Mouse (Mus musculus) CH12.LX (cell line): ENCODE data around the gene Ackr2. TPM values are rescaled to one million over a fixed set of nuclear protein-coding genes. Genes with fewer than 3 reads are reported as not detected.
A peak's percentile ranks its signal among the peaks of the same experiment; 100 is the strongest.

ENCODE experiments used
- DNase-seq: peaks from one replicate; pipeline ENCODE4 v3.0.0-alpha.2; 2013; ENCODE audit errors: extremely low read depth
- H3K27ac ChIP-seq: 2 replicates; pipeline ENCODE4 v1.5.1; 2012; ENCODE audit warnings: low read depth, mild to moderate bottlenecking, control low read depth, moderate library complexity; ENCODE audit not compliant: insufficient read depth
- H3K27me3 ChIP-seq: replicated peaks from 2 replicates; pipeline ENCODE3; 2012; ENCODE audit warnings: inconsistent platforms
- H3K36me3 ChIP-seq, 2 experiments: replicated peaks in 1 of 2; 2 replicates each; pipeline versions ENCODE3 to v1.6.1; 2012; ENCODE audit warnings: inconsistent platforms in 1 of 2, low read length in 1 of 2, mild to moderate bottlenecking in 1 of 2, mixed read lengths in 1 of 2, moderate library complexity in 1 of 2; ENCODE audit not compliant: control insufficient read depth in 1 of 2, insufficient read depth in 1 of 2
- H3K4me1 ChIP-seq, 2 experiments: 2 replicates each; pipeline ENCODE4 v1.6.1; 2012; ENCODE audit warnings: inconsistent platforms in 1 of 2, moderate library complexity in 1 of 2; ENCODE audit not compliant: insufficient read depth in 2 of 2, control insufficient read depth in 1 of 2
- H3K4me2 ChIP-seq: 2 replicates; pipeline ENCODE4 v1.6.1; 2012; ENCODE audit warnings: low read depth, mild to moderate bottlenecking, control low read depth; ENCODE audit not compliant: poor library complexity, insufficient read depth, severe bottlenecking
- H3K4me3 ChIP-seq, 3 experiments: fragments of 150-350 bp in 1 of 3; sonication (generic) in 1 of 3; replicated peaks in 1 of 3; 2 replicates each; pipeline versions ENCODE3 to v1.5.1; 2011 to 2012; ENCODE audit warnings: low read depth in 2 of 3, low read length in 2 of 3, mild to moderate bottlenecking in 2 of 3, moderate library complexity in 2 of 3, control low read depth in 1 of 3, improper control_type of control experiment in 1 of 3, inconsistent platforms in 1 of 3, mixed read lengths in 1 of 3; ENCODE audit not compliant: poor library complexity in 1 of 3
- H3K79me2 ChIP-seq: replicated peaks from 2 replicates; pipeline ENCODE4 v1.6.1; 2012; ENCODE audit warnings: mild to moderate bottlenecking, moderate library complexity; ENCODE audit not compliant: control insufficient read depth, poor library complexity, insufficient read depth, severe bottlenecking; ENCODE audit errors: extremely low read depth
- H3K9ac ChIP-seq: 2 replicates; pipeline ENCODE4 v1.6.1; 2012; ENCODE audit warnings: low read depth, mild to moderate bottlenecking, control low read depth, moderate library complexity; ENCODE audit not compliant: insufficient read depth
- H3K9me3 ChIP-seq: replicated peaks from 2 replicates; pipeline ENCODE3; 2012; ENCODE audit warnings: low read length, inconsistent platforms, mixed read lengths
- CTCF ChIP-seq, 2 experiments: IDR thresholded peaks in 1 of 2; conservative IDR thresholded peaks in 1 of 2; 2 replicates each; pipeline ENCODE4 v1.5.1; 2011 to 2012; ENCODE audit warnings: low read depth in 2 of 2, low read length in 2 of 2, improper control_type of control experiment in 1 of 2, inconsistent platforms in 1 of 2, mild to moderate bottlenecking in 1 of 2, moderate library complexity in 1 of 2
- E2F4 ChIP-seq: IDR thresholded peaks from 2 replicates; pipeline ENCODE4 v1.6.1; 2011; ENCODE audit warnings: low read depth, low read length, improper control_type of control experiment; ENCODE audit not compliant: insufficient replicate concordance
- ELF1 ChIP-seq: IDR thresholded peaks from 2 replicates; pipeline ENCODE4 v1.6.1; 2014; ENCODE audit warnings: low read depth, mild to moderate bottlenecking, inconsistent platforms, low read length, improper control_type of control experiment
- EP300 ChIP-seq: IDR thresholded peaks from 2 replicates; pipeline ENCODE4 v1.6.1; 2011; ENCODE audit warnings: low read length, improper control_type of control experiment
- ETS1 ChIP-seq: conservative IDR thresholded peaks from 2 replicates; pipeline ENCODE4 v1.6.1; 2012; ENCODE audit warnings: low read depth, mild to moderate bottlenecking, inconsistent platforms, low read length, improper control_type of control experiment, moderate library complexity
- IRF4 ChIP-seq: IDR thresholded peaks from 2 replicates; pipeline ENCODE4 v1.6.1; 2014; ENCODE audit warnings: low read depth, mild to moderate bottlenecking, inconsistent platforms, low read length, improper control_type of control experiment
- JUN ChIP-seq: IDR thresholded peaks from 2 replicates; pipeline ENCODE4 v1.6.1; 2011; ENCODE audit warnings: low read depth, mild to moderate bottlenecking, low read length, improper control_type of control experiment, moderate library complexity; ENCODE audit not compliant: insufficient read depth
- JUND ChIP-seq: conservative IDR thresholded peaks from 2 replicates; pipeline ENCODE4 v1.6.1; 2011; ENCODE audit warnings: low read depth, low read length, improper control_type of control experiment
- KAT2A ChIP-seq: IDR thresholded peaks from 2 replicates; pipeline ENCODE4 v1.6.1; 2012; ENCODE audit warnings: low read length, improper control_type of control experiment, inconsistent platforms; ENCODE audit not compliant: insufficient replicate concordance
- MAFK ChIP-seq: IDR thresholded peaks from 2 replicates; pipeline ENCODE4 v1.6.1; 2011; ENCODE audit warnings: low read length, improper control_type of control experiment; ENCODE audit not compliant: insufficient replicate concordance
- MAX ChIP-seq: IDR thresholded peaks from 2 replicates; pipeline ENCODE4 v1.6.1; 2011; ENCODE audit warnings: low read length, improper control_type of control experiment
- MAZ ChIP-seq: IDR thresholded peaks from 2 replicates; pipeline ENCODE4 v1.6.1; 2012; ENCODE audit warnings: low read depth, mild to moderate bottlenecking, inconsistent platforms, low read length, improper control_type of control experiment, moderate library complexity
- MEF2A ChIP-seq: IDR thresholded peaks from 2 replicates; pipeline ENCODE4 v1.6.1; 2014; ENCODE audit warnings: low read depth, mild to moderate bottlenecking, inconsistent platforms, low read length, improper control_type of control experiment, borderline replicate concordance
- MXI1 ChIP-seq: IDR thresholded peaks from 2 replicates; pipeline ENCODE4 v1.6.1; 2011; ENCODE audit warnings: mild to moderate bottlenecking, low read depth, low read length, improper control_type of control experiment
- MYC ChIP-seq: IDR thresholded peaks from 2 replicates; pipeline ENCODE4 v1.6.1; 2011; ENCODE audit warnings: low read depth, mild to moderate bottlenecking, improper control_type of control experiment, low read length
- NELFE ChIP-seq: IDR thresholded peaks from 2 replicates; pipeline ENCODE4 v1.6.1; 2011; ENCODE audit warnings: low read depth, low read length, improper control_type of control experiment
- NRF1 ChIP-seq: IDR thresholded peaks from 2 replicates; pipeline ENCODE4 v1.6.1; 2014; ENCODE audit warnings: low read depth, mild to moderate bottlenecking, inconsistent platforms, low read length, improper control_type of control experiment, moderate library complexity
- PAX5 ChIP-seq: IDR thresholded peaks from 2 replicates; pipeline ENCODE4 v1.6.1; 2012; ENCODE audit warnings: low read length, inconsistent platforms, mixed read lengths
- POLR2AphosphoS2 ChIP-seq: IDR thresholded peaks from 2 replicates; pipeline ENCODE4 v1.6.1; 2011; ENCODE audit warnings: low read depth, low read length, improper control_type of control experiment
- RCOR1 ChIP-seq: conservative IDR thresholded peaks from 2 replicates; pipeline ENCODE4 v1.6.1; 2012; ENCODE audit warnings: low read depth, mild to moderate bottlenecking, inconsistent platforms, low read length, improper control_type of control experiment
- SIN3A ChIP-seq: IDR thresholded peaks from 2 replicates; pipeline ENCODE4 v1.6.1; 2012; ENCODE audit warnings: low read length, improper control_type of control experiment, inconsistent platforms
- TBP ChIP-seq: conservative IDR thresholded peaks from 2 replicates; pipeline ENCODE4 v1.6.1; 2011; ENCODE audit warnings: low read depth, low read length, improper control_type of control experiment
- TCF12 ChIP-seq: IDR thresholded peaks from 2 replicates; pipeline ENCODE4 v1.6.1; 2014; ENCODE audit warnings: low read depth, mild to moderate bottlenecking, inconsistent platforms, low read length, improper control_type of control experiment
- UBTF ChIP-seq: IDR thresholded peaks from 2 replicates; pipeline ENCODE4 v1.6.1; 2012; ENCODE audit warnings: low read depth, mild to moderate bottlenecking, inconsistent platforms, low read length, improper control_type of control experiment, moderate library complexity
- USF1 ChIP-seq: IDR thresholded peaks from 2 replicates; pipeline ENCODE4 v1.6.1; 2014; ENCODE audit warnings: low read depth, mild to moderate bottlenecking, inconsistent platforms, low read length, improper control_type of control experiment
- USF2 ChIP-seq: conservative IDR thresholded peaks from 2 replicates; pipeline ENCODE4 v1.6.1; 2011; ENCODE audit warnings: low read depth, low read length, improper control_type of control experiment
- ZC3H11A ChIP-seq: IDR thresholded peaks from 2 replicates; pipeline ENCODE4 v1.6.1; 2012; ENCODE audit warnings: low read depth, mild to moderate bottlenecking, inconsistent platforms, low read length, improper control_type of control experiment
- ZMIZ1 ChIP-seq: IDR thresholded peaks from 2 replicates; pipeline ENCODE4 v1.6.1; 2012; ENCODE audit warnings: low read depth, mild to moderate bottlenecking, inconsistent platforms, low read length, improper control_type of control experiment
- ZNF384 ChIP-seq: IDR thresholded peaks from 2 replicates; pipeline ENCODE4 v1.6.1; 2012; ENCODE audit warnings: low read depth, low read length, improper control_type of control experiment, inconsistent platforms
- dilution Hi-C: fragments of 300-500 bp; cut with MboI; formaldehyde crosslinking; loops from 2 replicates; pipeline ENCODE4 v1.14.3; 2020; ENCODE audit warnings: low sequenced_read_pairs; ENCODE audit not compliant: extremely low pct_unique_long_range_greater_than_20kb, extremely low pct_ligation_motif_present
- in situ Hi-C: fragments of 300-500 bp; cut with MboI; formaldehyde crosslinking; loops from 3 replicates; pipeline ENCODE4 v1.14.3; 2019; ENCODE audit warnings: low sequenced_read_pairs, low pct_ligation_motif_present, low pct_unique_long_range_greater_than_20kb, mixed read lengths
- polyA plus RNA-seq: library from polyadenylated mRNA; unstranded; fragments of >175 nt; gene quantifications from 2 replicates; pipeline ENCODE4 v1.2.1, GENCODE M21; 2012; ENCODE audit warnings: low read depth; ENCODE audit not compliant: insufficient read length
- total RNA-seq, 2 experiments: library from RNA; depleted of rRNA; stranded (reverse); fragments of 300-350 nt in 1 of 2; fragments of >200 nt in 1 of 2; gene quantifications; 2 replicates each; pipeline ENCODE4 v1.2.3; 2012 to 2014

The Ackr2 gene
- total and polyA plus RNA-seq, 3 experiments = 2.9 to 13.9 (median 9.8) TPM

DNA sequence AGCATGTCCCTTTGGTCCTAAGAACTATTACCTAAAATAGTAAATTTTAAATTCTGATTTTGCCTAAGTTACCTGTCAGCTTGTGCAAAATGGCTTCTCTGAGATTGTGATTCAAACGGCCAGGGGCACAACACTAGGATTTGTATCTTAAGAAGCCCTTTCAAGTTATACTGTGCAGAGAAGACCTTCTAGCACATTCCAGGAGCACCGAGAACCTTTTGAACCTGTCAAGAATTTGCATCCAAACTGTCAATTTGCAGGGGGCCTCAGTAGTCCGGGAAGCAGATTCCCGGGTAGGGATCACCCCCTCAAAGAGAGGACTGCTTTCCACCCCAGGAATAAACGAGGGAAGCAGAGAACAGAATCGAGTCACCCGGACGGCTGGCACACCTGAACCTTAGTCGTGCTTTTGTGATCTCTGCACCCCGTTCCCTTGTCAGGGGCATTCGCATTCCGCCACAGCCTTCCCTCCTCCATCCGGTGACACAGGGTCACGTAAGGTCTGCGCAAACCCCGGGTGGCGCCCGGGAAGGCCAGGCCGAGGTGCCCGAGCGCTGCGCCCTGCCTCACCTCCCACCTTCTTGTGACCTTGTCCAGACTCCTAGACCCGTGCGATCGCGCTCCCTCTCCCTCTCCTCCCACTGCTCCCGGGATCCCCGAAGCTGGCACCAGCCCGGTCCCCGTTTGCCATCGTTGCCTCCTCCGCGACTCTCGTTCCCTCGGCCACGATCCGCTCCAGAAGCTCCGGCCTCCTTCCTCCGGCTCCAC is 41.3 kb upstream of the Ackr2 start:
- peak; percentile 24 for DNase-seq
- H3K9ac ChIP-seq = peak overlapping the region; percentile 84
- no peaks in the 10 kb centered on the region; the same call in 1 of the 2 replicates for H3K79me2 ChIP-seq
- peak overlapping the region; percentile 71 to 94 (median 89) for H3K4me3 ChIP-seq
- H3K4me1 ChIP-seq = peaks cover 0 to 27% of the 10 kb centered on the region in 2 experiments; a peak in 2 of 4 replicates
- in situ Hi-C loops (no loop called here), dilution Hi-C loops (no loop called here)
- H3K27ac ChIP-seq = peak overlapping the region; percentile 9; the same call in 1 of the 2 replicates
- no peaks in the 10 kb centered on the region for H3K9me3 ChIP-seq
- H3K27me3 ChIP-seq = no peaks in the 10 kb centered on the region
- peaks cover 2 to 37% of the 10 kb centered on the region in 2 experiments for H3K36me3 ChIP-seq
- no peak for TF ChIP-seq NRF1
- no peak for TF ChIP-seq USF1
- no peak for TF ChIP-seq POLR2AphosphoS2
- TF ChIP-seq E2F4 = no peak
- TF ChIP-seq USF2 = no peak
- no peak for TF ChIP-seq ZC3H11A
- no peak for TF ChIP-seq MYC
- TF ChIP-seq MAZ = no peak
- TF ChIP-seq NELFE = no peak
- TF ChIP-seq MXI1 = no peak
- TF ChIP-seq JUND = no peak
- no peak for TF ChIP-seq RCOR1
- TF ChIP-seq CTCF (conservative IDR thresholded peaks at IDR 0.05 in 1 of 2, IDR thresholded peaks at IDR 0.05 in 1 of 2; ENCODE audit: low read depth in 2 of 2, low read length in 2 of 2) = no peak
- TF ChIP-seq TBP = no peak
- H3K4me2 ChIP-seq = peak overlapping the region; percentile 85

DNA sequence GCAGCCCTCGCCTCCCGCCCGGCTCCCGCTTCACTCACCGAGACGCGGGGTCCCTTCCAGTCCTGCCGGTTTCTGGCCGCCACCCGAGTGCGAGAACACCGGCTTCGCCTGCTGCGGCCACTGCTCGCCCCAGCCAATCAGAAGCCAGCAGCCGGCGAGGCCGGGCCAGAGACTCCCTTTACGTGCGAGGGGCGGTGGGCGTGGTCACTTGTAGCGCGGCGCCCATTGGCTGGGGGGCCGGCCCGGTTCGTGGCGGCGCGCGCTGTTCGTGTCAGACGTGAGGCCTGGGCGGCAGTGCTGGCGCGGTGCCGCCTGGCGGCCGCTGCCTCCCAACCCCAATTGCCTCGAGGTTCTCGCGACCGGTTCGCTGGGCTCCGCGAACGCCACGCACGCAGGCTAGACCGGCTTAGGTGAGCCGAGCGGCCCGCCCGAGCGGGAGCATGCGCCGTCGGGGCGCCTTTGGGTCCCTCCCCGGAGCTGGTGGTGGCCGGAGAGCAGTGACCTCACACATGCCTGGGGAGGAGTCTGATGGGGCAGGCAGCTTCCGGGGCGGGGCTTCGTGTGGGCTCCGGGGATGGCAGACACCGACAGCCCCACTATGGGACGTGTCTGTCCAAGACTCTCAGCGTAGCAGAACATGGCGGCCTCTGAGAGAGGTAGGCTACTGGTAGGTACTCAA is 40.5 kb upstream of the Ackr2 start:
- peak overlapping the region; percentile 86 for H3K9ac ChIP-seq
- H3K4me3 ChIP-seq = peak overlapping the region; percentile 71 to 94 (median 89)
- peaks cover 0 to 31% of the 10 kb centered on the region in 2 experiments for H3K36me3 ChIP-seq
- H3K79me2 ChIP-seq = no peaks in the 10 kb centered on the region; the same call in 1 of the 2 replicates
- DNase-seq = peak; percentile 96
- peaks cover 0 to 27% of the 10 kb centered on the region in 2 experiments; a peak in 2 of 4 replicates for H3K4me1 ChIP-seq
- peak overlapping the region; percentile 88 for H3K27ac ChIP-seq
- H3K27me3 ChIP-seq = no peaks in the 10 kb centered on the region
- in situ Hi-C loops (no loop called here), dilution Hi-C loops (no loop called here)
- no peaks in the 10 kb centered on the region for H3K9me3 ChIP-seq
- H3K4me2 ChIP-seq = peak overlapping the region; percentile 90; the same call in 1 of the 2 replicates
- TF ChIP-seq POLR2AphosphoS2 (no peak), KAT2A (0 out of 2 replicates have a peak, but pooled peaks have one; percentile 10), PAX5 (no peak), TCF12 (peak; percentile 83), IRF4 (0 out of 2 replicates have a peak, but pooled peaks have one; percentile 30), JUN (no peak), MAX (peak; percentile 75; the same call in 1 of the 2 replicates), ZNF384 (no peak), SIN3A (no peak), CTCF (conservative IDR thresholded peaks at IDR 0.05 in 1 of 2, IDR thresholded peaks at IDR 0.05 in 1 of 2; ENCODE audit: low read depth in 2 of 2, low read length in 2 of 2) (0 out of 4 replicates have a peak, but pooled peaks of 1 of the 2 experiments have one; percentile 14), EP300 (no peak), UBTF (no peak), MXI1 (peak; percentile 37), MEF2A (no peak), ZMIZ1 (peak; percentile 90), ETS1 (no peak), RCOR1 (no peak), USF2 (no peak), ELF1 (peak; percentile 68), MAFK (no peak)
